Mouse (Mus musculus) heart, embryonic 14.5 days (tissue): ENCODE data around the gene Slu7. TPM values are rescaled to one million over a fixed set of nuclear protein-coding genes. Genes with fewer than 3 reads are reported as not detected.

ENCODE experiments used
- ATAC-seq: fragments of 200-750 bp; cut with Nextera tagmentation; 2 replicates; pipeline ENCODE4 v1.8.0; 2017; ENCODE audit warnings: low read depth, moderate TSS enrichment; ENCODE audit not compliant: insufficient number of reproducible peaks, insufficient read depth, low FRiP score
- H3K27ac ChIP-seq, 2 experiments: fragments of 200-500 bp in 1 of 2; fragments of 300-500 bp in 1 of 2; sonication (generic) in 1 of 2; replicated peaks in 1 of 2; 2 replicates each; pipeline ENCODE4 v1.5.1; 2012 to 2014; ENCODE audit warnings: low read depth in 2 of 2, low read length in 2 of 2, control low read depth in 1 of 2, mild to moderate bottlenecking in 1 of 2, mixed read lengths in 1 of 2; ENCODE audit not compliant: control insufficient read depth in 1 of 2, insufficient read depth in 1 of 2
- H3K27me3 ChIP-seq: fragments of 300-500 bp; sonication (generic); 2 replicates; pipeline ENCODE4 v1.6.1; 2014; ENCODE audit warnings: mild to moderate bottlenecking, low read length, control low read depth; ENCODE audit not compliant: control insufficient read depth, insufficient read depth
- H3K36me3 ChIP-seq: fragments of 300-500 bp; sonication (generic); 2 replicates; pipeline ENCODE4 v1.6.1; 2014; ENCODE audit warnings: mild to moderate bottlenecking, control low read depth, low read length, mixed read lengths; ENCODE audit not compliant: control insufficient read depth, insufficient read depth
- H3K4me1 ChIP-seq, 2 experiments: fragments of 200-500 bp in 1 of 2; fragments of 300-500 bp in 1 of 2; sonication (generic) in 1 of 2; 2 replicates each; pipeline ENCODE4 v1.6.1; 2012 to 2014; ENCODE audit warnings: low read length in 2 of 2, control low read depth in 1 of 2, mixed read lengths in 1 of 2; ENCODE audit not compliant: control insufficient read depth in 2 of 2, insufficient read depth in 2 of 2
- H3K4me2 ChIP-seq: fragments of 300-500 bp; sonication (generic); 2 replicates; pipeline ENCODE4 v1.6.1; 2014; ENCODE audit warnings: mild to moderate bottlenecking, low read length
- H3K4me3 ChIP-seq, 2 experiments: fragments of 200-500 bp in 1 of 2; fragments of 300-500 bp in 1 of 2; sonication (generic) in 1 of 2; 2 replicates each; pipeline ENCODE4 v1.5.1; 2012 to 2014; ENCODE audit warnings: low read length in 2 of 2, mild to moderate bottlenecking in 2 of 2, control low read depth in 1 of 2, low read depth in 1 of 2, moderate library complexity in 1 of 2; ENCODE audit not compliant: control insufficient read depth in 1 of 2, insufficient read depth in 1 of 2
- H3K9ac ChIP-seq: fragments of 300-500 bp; sonication (generic); 2 replicates; pipeline ENCODE4 v1.6.1; 2014; ENCODE audit warnings: mild to moderate bottlenecking, low read length
- H3K9me3 ChIP-seq: fragments of 300-500 bp; sonication (generic); 2 replicates; pipeline ENCODE4 v1.6.1; 2016; ENCODE audit warnings: low read length, control low read depth; ENCODE audit not compliant: control insufficient read depth
- whole genome bisulfite sequencing: fragments of 180-500 bp; shearing (Covaris S2); extraction: QIAGEN DNeasy Blood & Tissue Kit; methylation state at CpG from one replicate; pipeline ENCODE4 v1.1.7; 2014; 5-methylcytosine and 5-hydroxymethylcytosine counted together
- polyA plus RNA-seq: library from polyadenylated mRNA; unstranded; fragments of >200 nt; fragmentation: Nextera tagmentation; extraction: Ambion mirVana; gene quantifications from 2 replicates; pipeline ENCODE4 v1.2.1, GENCODE M21; 2014

The Slu7 gene
- polyA plus RNA-seq, result 36.0 and 37.0 TPM in 2 replicates

GRCm38 (mm10) chr11:43433254-43434023 is at the start of gene Slu7:
TSS of gene Slu7 (plus strand) at chr11:43433744.
- Histone ChIP-seq H3K36me3 (peaks cover 13% of the 10 kb centered on the region), H3K27me3 (no peaks in the 10 kb centered on the region), H3K4me1 (peaks cover 0 to 9% of the 10 kb centered on the region in 2 experiments; a peak in 2 of 4 replicates), H3K4me2 (peak within 1 kb of the TSS; percentile 81), H3K27ac (peak within 1 kb of the TSS; percentile 33 to 62; a peak in 1 of 4 replicates), H3K4me3 (peak within 1 kb of the TSS; percentile 84 to 92), H3K9me3 (no peaks in the 10 kb centered on the region), H3K9ac (peak within 1 kb of the TSS; percentile 85)
- ATAC-seq, result peak; percentile 66; the same call in 1 of the 2 replicates
- WGBS, result 8% methylated on average over 38 of the region's 38 CpGs

DNA sequence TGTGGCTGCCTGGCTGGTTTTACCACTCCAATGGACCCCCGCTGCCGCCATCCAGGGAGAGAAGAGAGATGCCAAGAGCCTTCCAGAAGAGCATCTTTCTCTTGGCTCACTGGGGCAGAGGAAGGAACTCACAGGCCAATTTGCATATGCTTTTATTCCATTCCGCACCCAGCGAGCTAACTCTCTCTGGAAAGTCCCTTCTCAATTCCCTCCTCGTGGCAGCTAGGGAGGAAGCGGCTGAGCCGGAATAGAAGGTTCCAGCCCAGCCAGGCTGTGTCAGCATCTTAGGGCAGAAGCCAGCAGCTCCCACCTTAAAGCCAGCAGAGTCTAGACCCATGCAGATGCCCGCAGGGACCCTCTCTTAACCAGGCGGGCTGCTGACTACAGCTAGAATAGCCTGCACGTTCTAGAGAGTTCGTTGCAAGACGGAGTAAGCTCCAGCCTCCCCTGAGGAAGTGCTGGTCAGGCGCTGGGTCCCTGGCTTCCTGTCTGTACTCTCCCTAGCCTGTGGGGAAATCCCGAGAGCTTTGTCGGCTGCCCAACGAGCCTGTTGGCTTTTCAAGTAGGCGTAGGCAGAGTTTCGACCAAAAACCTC is 48.4 kb upstream of the Slu7 start:
- Histone ChIP-seq H3K4me1 (peaks cover 4 to 7% of the 10 kb centered on the region in 2 experiments; a peak in 2 of 4 replicates), H3K9me3 (no peaks in the 10 kb centered on the region), H3K4me2 (peak overlapping the region; percentile 87), H3K27me3 (no peaks in the 10 kb centered on the region), H3K9ac (peak overlapping the region; percentile 65), H3K27ac (peak overlapping the region; percentile 62 to 63; a peak in 3 of 4 replicates), H3K4me3 (peak overlapping the region; percentile 42 to 44), H3K36me3 (no peaks in the 10 kb centered on the region)
- ATAC-seq, result peak; percentile 59; the same call in 1 of the 2 replicates
- under 1% methylated on average over 18 of the region's 18 CpGs for WGBS

- Histone ChIP-seq H3K4me2 (peak overlapping the region; percentile 87), H3K27me3 (no peaks in the 10 kb centered on the region), H3K27ac (peak overlapping the region in 1 of 2 experiments; percentile 28; a peak in 1 of 4 replicates), H3K9me3 (no peaks in the 10 kb centered on the region), H3K36me3 (no peaks in the 10 kb centered on the region), H3K4me3 (peak overlapping the region; percentile 42 to 44), H3K4me1 (peaks cover 4 to 7% of the 10 kb centered on the region in 2 experiments; a peak in 2 of 4 replicates), H3K9ac (peak overlapping the region; percentile 65)
- WGBS, result 1% methylated on average over 8 of the region's 8 CpGs
- ATAC-seq, result no peak
These were observed 47.8 kb upstream of the Slu7 start for GRCm38 (mm10) chr11:43385716-43386115.

- no peaks in the 10 kb centered on the region for H3K9me3 ChIP-seq
These were observed 46.3 kb upstream of the Slu7 start for GRCm38 (mm10) chr11:43387004-43387880.

GRCm38 (mm10) chr11:43388122-43389097 is 45.1 kb upstream of the Slu7 start:
- no peak overlapping the region for H3K9ac ChIP-seq
- H3K4me3 ChIP-seq, result no peak overlapping the region
- no peak for ATAC-seq
- H3K27ac ChIP-seq, result no peak overlapping the region
- WGBS, result 66% methylated on average over 21 of the region's 21 CpGs
- no peak overlapping the region for H3K4me2 ChIP-seq
- H3K36me3 ChIP-seq, result no peaks in the 10 kb centered on the region
- H3K4me1 ChIP-seq, result peaks cover 4 to 7% of the 10 kb centered on the region in 2 experiments; a peak in 2 of 4 replicates
- no peaks in the 10 kb centered on the region for H3K9me3 ChIP-seq
- no peaks in the 10 kb centered on the region for H3K27me3 ChIP-seq

More at GRCm38 (mm10) chr11:43387004-43387880, 46.3 kb upstream of the Slu7 start:
- H3K4me1 ChIP-seq, result peaks cover 4 to 7% of the 10 kb centered on the region in 2 experiments; a peak in 2 of 4 replicates
- no peak overlapping the region for H3K4me3 ChIP-seq
- no peaks in the 10 kb centered on the region for H3K27me3 ChIP-seq
- no peak for ATAC-seq
- WGBS, result 91% methylated on average over 14 of the region's 14 CpGs
- H3K27ac ChIP-seq, result no peak overlapping the region
- no peak overlapping the region for H3K4me2 ChIP-seq
- no peaks in the 10 kb centered on the region for H3K36me3 ChIP-seq
- no peak overlapping the region for H3K9ac ChIP-seq

DNA sequence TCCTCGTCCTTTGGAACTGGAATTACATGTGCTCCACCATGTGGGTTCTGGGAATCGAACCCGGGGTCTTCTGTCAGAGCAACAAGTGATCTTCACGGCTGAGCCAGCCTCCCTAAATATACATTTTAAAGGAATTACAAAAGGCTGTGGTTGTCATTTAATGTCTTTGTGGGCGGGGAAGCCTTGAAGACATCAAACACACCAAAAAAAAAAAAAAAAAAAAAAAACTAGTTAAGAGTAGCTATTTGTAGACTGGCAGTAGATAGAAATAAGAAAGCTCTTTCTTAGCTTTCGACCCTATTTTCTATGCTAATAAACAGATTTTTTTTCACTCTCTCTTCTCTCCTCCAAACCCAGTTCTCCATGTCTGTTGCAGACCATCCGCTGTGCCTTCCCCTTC is 44.4 kb upstream of the Slu7 start:
- H3K4me3 ChIP-seq, result no peak overlapping the region
- no peak overlapping the region for H3K27ac ChIP-seq
- H3K4me1 ChIP-seq, result peaks cover 4 to 7% of the 10 kb centered on the region in 2 experiments; a peak in 2 of 4 replicates
- no peak overlapping the region for H3K4me2 ChIP-seq
- no peak overlapping the region for H3K9ac ChIP-seq
- H3K27me3 ChIP-seq, result no peaks in the 10 kb centered on the region
- WGBS, result 86% methylated on average over 7 of the region's 7 CpGs
- H3K9me3 ChIP-seq, result no peaks in the 10 kb centered on the region
- no peak for ATAC-seq
- H3K36me3 ChIP-seq, result no peaks in the 10 kb centered on the region
